Mouse (Mus musculus) liver, adult 2 months (tissue): ENCODE data around the gene Rnf224.

Experiments used
- CTCF ChIP-seq: fragments of 200-500 bp; IDR thresholded peaks from 2 replicates; pipeline ENCODE4 v1.5.1; 2011; ENCODE audit warnings: low read depth, low read length, control low read depth
- POLR2A ChIP-seq: fragments of 200-500 bp; IDR thresholded peaks from 2 replicates; pipeline ENCODE4 v1.6.1; 2011; ENCODE audit warnings: low read length, control low read depth; ENCODE audit not compliant: insufficient read depth; ENCODE audit errors: extremely low read depth

GRCm38 (mm10) chr2:25229582-25229981 is 7.0 kb downstream of the Rnf224 start:
- no peak for TF ChIP-seq CTCF
- no peak for TF ChIP-seq POLR2A
